Mouse (Mus musculus) small intestine, adult 10 weeks (tissue): ENCODE data around the gene Lrrc4b. TPM values are rescaled to one million over a fixed set of nuclear protein-coding genes. Genes with fewer than 3 reads are reported as not detected.

ENCODE experiments used
- polyA plus RNA-seq: library from polyadenylated mRNA; stranded (reverse); fragments of 350-450 nt; fragmentation: Illumina TruSeq; extraction: RNeasy Lipid Tissue Mini Kit (QIAGEN cat#74804); gene quantifications from one replicate; pipeline ENCODE4 v1.2.3, GENCODE M21; 2014; ENCODE audit warnings: low replicate concordance

Lrrc4b gene
- not detected for polyA plus RNA-seq

GRCm38 (mm10) chr7:44428968-44429521, at the start of gene Lrrc4b:
Lrrc4b (plus strand) TSS chr7:44429018.

GRCm38 (mm10) chr7:44383980-44384715, 44.7 kb upstream of the Lrrc4b start, which contains the start of gene Syt3:
Syt3 (plus strand) TSS chr7:44384102.

GRCm38 (mm10) chr7:44385720-44386119, 43.1 kb upstream of the Lrrc4b start, which contains the start of gene 1700008O03Rik:
1700008O03Rik (minus strand) TSS chr7:44385820.

GRCm38 (mm10) chr7:44465111-44465510, 36.3 kb downstream of the Lrrc4b start, which contains the start of gene Aspdh:
Aspdh (plus strand) TSS chr7:44465391.

GRCm38 (mm10) chr7:44467811-44468411, 39.1 kb downstream of the Lrrc4b start, which contains the start of gene Josd2:
Josd2 (plus strand) TSS chr7:44467980.

GRCm38 (mm10) chr7:44495992-44496770, 67.4 kb downstream of the Lrrc4b start, which contains the start of the genes Emc10 and Fam71e1:
Emc10 (minus strand) TSS chr7:44496529.
Fam71e1 (plus strand) TSS chr7:44496581.

Other genes with a start within 250 kb of the Lrrc4b start
- gene Klk1b24, start 240.8 kb upstream of the Lrrc4b start, polyA plus RNA-seq, result not detected
- not detected for gene Klk1b3, start 230.8 kb upstream of the Lrrc4b start, polyA plus RNA-seq
- gene Klk1b4, start 221.6 kb upstream of the Lrrc4b start, polyA plus RNA-seq, result not detected
- gene Klk1b5, start 213.1 kb upstream of the Lrrc4b start, polyA plus RNA-seq, result 0.71 TPM
- gene Klk1, start 203.7 kb upstream of the Lrrc4b start, polyA plus RNA-seq, result 65.0 TPM
- gene Gm36864, start 192.8 kb upstream of the Lrrc4b start, polyA plus RNA-seq, result not detected
- 0.63 TPM for gene 1700028J19Rik, start 182.3 kb upstream of the Lrrc4b start, polyA plus RNA-seq
- 39.8 TPM for gene 2410002F23Rik, start 182.3 kb upstream of the Lrrc4b start, polyA plus RNA-seq
- not detected for gene Acp4, start 171.6 kb upstream of the Lrrc4b start, polyA plus RNA-seq
- gene Gm15517, start 167.6 kb upstream of the Lrrc4b start, polyA plus RNA-seq, result not detected
- gene Clec11a, start 122.1 kb upstream of the Lrrc4b start, polyA plus RNA-seq, result 0.30 TPM
- 0.04 TPM for gene Shank1, start 118.8 kb upstream of the Lrrc4b start, polyA plus RNA-seq
- not detected for gene Syt3, start 44.9 kb upstream of the Lrrc4b start, polyA plus RNA-seq
- not detected for gene 1700008O03Rik, start 43.2 kb upstream of the Lrrc4b start, polyA plus RNA-seq
- gene Aspdh, start 36.4 kb downstream of the Lrrc4b start, polyA plus RNA-seq, result not detected
- gene Josd2, start 39.0 kb downstream of the Lrrc4b start, polyA plus RNA-seq, result 1.0 TPM
- 1.2 TPM for gene Emc10, start 67.5 kb downstream of the Lrrc4b start, polyA plus RNA-seq
- gene Fam71e1, start 67.6 kb downstream of the Lrrc4b start, polyA plus RNA-seq, result not detected
- not detected for gene Mybpc2, start 95.6 kb downstream of the Lrrc4b start, polyA plus RNA-seq
- 0.45 TPM for gene Spib, start 103.1 kb downstream of the Lrrc4b start, polyA plus RNA-seq
- not detected for gene Pold1, start 119.8 kb downstream of the Lrrc4b start, polyA plus RNA-seq
- 0.78 TPM for gene Nr1h2, start 124.9 kb downstream of the Lrrc4b start, polyA plus RNA-seq
- 0.67 TPM for gene Napsa, start 143.4 kb downstream of the Lrrc4b start, polyA plus RNA-seq
- 0.33 TPM for gene Kcnc3, start 161.6 kb downstream of the Lrrc4b start, polyA plus RNA-seq
- gene Myh14, start 241.8 kb downstream of the Lrrc4b start, polyA plus RNA-seq, result 0.78 TPM